Mouse (Mus musculus) adipose tissue, adult 10 weeks (tissue): Measurements from ENCODE around the gene Ly6c1. TPM values are rescaled to one million over a fixed set of nuclear protein-coding genes. Genes with fewer than 3 reads are reported as not detected.

Source experiments
- polyA plus RNA-seq: library from polyadenylated mRNA; stranded (reverse); fragments of 350-450 nt; fragmentation: Illumina TruSeq; extraction: RNeasy Lipid Tissue Mini Kit (QIAGEN cat#74804); gene quantifications from one replicate; pipeline ENCODE4 v1.2.3, GENCODE M21; 2014; ENCODE audit warnings: low read depth, low replicate concordance

Ly6c1 gene
- 217 TPM for polyA plus RNA-seq

GRCm38 (mm10) chr15:75048642-75049261 is at the start of gene Ly6c1:
Ly6c1 (minus strand) TSS chr15:75048830.

Other genes starting within 250 kb of the Ly6c1 start
- 1.2 TPM for gene Gml2, start 229.8 kb downstream of the Ly6c1 start, polyA plus RNA-seq
- 0.21 TPM for gene 2010109I03Rik, start 151.8 kb downstream of the Ly6c1 start, polyA plus RNA-seq
- gene Ly6i, start 65.4 kb downstream of the Ly6c1 start, polyA plus RNA-seq: 0.27 TPM
- gene Ly6a, start 50.8 kb downstream of the Ly6c1 start, polyA plus RNA-seq: 222 TPM
- 3.5 TPM for gene Ly6c2, start 63.1 kb upstream of the Ly6c1 start, polyA plus RNA-seq
- gene Ly6g, start 106.4 kb upstream of the Ly6c1 start, polyA plus RNA-seq: not detected
- gene BC025446, start 167.5 kb upstream of the Ly6c1 start, polyA plus RNA-seq: 3.1 TPM
- 156 TPM for gene Ly6f, start 219.6 kb upstream of the Ly6c1 start, polyA plus RNA-seq